Mouse (Mus musculus) ES-Bruce4 (cell line): ENCODE measurements around the gene Capn3.

ENCODE experiments used
- CTCF ChIP-seq: IDR thresholded peaks from one replicate; pipeline ENCODE4 v1.8.1; 2011; ENCODE audit warnings: low read depth, low read length
- EP300 ChIP-seq: IDR thresholded peaks from 2 replicates; pipeline ENCODE4 v1.6.1; 2011; ENCODE audit warnings: low read depth, low read length; ENCODE audit not compliant: insufficient read depth
- POLR2A ChIP-seq: IDR thresholded peaks from one replicate; pipeline ENCODE4 v1.8.1; 2011; ENCODE audit warnings: low read length; ENCODE audit not compliant: insufficient read depth

DNA sequence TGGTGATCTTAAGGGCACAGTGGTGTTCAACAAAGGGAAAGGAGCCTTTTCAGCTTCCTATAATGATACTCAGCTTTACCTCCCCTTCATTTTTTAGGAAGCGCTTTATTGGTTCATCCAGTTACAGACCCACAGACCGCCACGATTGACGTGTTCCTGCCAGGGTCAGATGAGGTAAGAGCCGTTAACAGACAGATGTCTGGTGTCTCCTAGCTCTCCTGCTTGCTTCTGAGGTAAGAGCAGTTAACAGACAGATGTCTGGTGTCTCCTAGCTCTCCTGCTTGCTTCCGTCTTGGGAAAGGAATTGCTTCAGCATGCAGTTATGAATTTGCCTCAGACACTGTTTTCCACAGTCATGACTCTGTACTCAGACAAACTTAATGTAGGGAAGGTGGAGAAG is 5.1 kb upstream of the Capn3 start:
- no peak for TF ChIP-seq CTCF
- no peak for TF ChIP-seq EP300
- TF ChIP-seq POLR2A, result no peak
